12 mouse cellular contexts compared by ENCODE assay signal in genomic region chr1:79746056-79746455, GRCm38 (mm10). TPM values are rescaled to one million over a fixed set of nuclear protein-coding genes. Genes with fewer than 3 reads are reported as not detected.
DNase-seq lines count a peak whose midpoint lies in the region; ATAC-seq and TF ChIP-seq lines count a peak whose summit lies in the region.
"Had no signal": no experiment of that assay in that cellular context is flagged by ENCODE, and none has a peak within 500 bp of the region (broad histone marks: within the 10 kb centered on the region; RNA-seq: fewer than 3 reads in every experiment).

No protein-coding gene starts in this region.

- 66% methylated on average over 4 of the region's 4 CpGs for WGBS in heart, embryonic 11.5 days (ENCODE audit: insufficient replicate concordance)
- WGBS in lung, embryonic 16.5 days = 60% methylated on average over 4 of the region's 4 CpGs
- WGBS in limb, embryonic 10.5 days = 93% methylated on average over 4 of the region's 4 CpGs

- no peak overlapping the region for H3K9ac ChIP-seq in heart, embryonic 11.5 days (ENCODE audit: low read depth, low read length)
- H3K9ac ChIP-seq in lung, embryonic 16.5 days (ENCODE audit: low read length) = no peak overlapping the region

- no peak overlapping the region for H3K4me2 ChIP-seq in heart, embryonic 11.5 days
- no peak overlapping the region for H3K4me2 ChIP-seq in lung, embryonic 16.5 days (ENCODE audit: low read depth, low read length)

- peaks cover 11% of the 10 kb centered on the region for H3K4me1 ChIP-seq in heart, embryonic 11.5 days (ENCODE audit: control insufficient read depth, insufficient read depth, low read length)
- H3K4me1 ChIP-seq in lung, embryonic 16.5 days (replicated peaks; ENCODE audit: control insufficient read depth, insufficient read depth, low read length) = no peaks in the 10 kb centered on the region
- H3K4me1 ChIP-seq in limb, embryonic 10.5 days = no peaks in the 10 kb centered on the region

- TF ChIP-seq CTCF in layer of hippocampus, adult 2 months (conservative IDR thresholded peaks at IDR 0.05) = no peak

- ATAC-seq in heart, embryonic 11.5 days (replicated peaks; ENCODE audit: insufficient number of reproducible peaks, low FRiP score, low TSS enrichment) = no peak
- ATAC-seq in lung, embryonic 16.5 days (ENCODE audit: low read depth) = peak; percentile 95
- ATAC-seq: forebrain, embryonic 16.5 days; hindbrain, embryonic 16.5 days had no signal

- peak; percentile 92 for DNase-seq in NIH3T3 (ENCODE audit: low read depth)
- DNase-seq in adrenal gland, postnatal 36 days = peak; percentile 52 to 57
- no peak for DNase-seq in limb, embryonic 10.5 days (ENCODE audit: low spot score)
- no peak for DNase-seq in frontal cortex, postnatal 36 days (ENCODE audit: low spot score in 2 of 2)
- DNase-seq in layer of hippocampus, adult 2 months (ENCODE audit: low spot score in 2 of 2) = no peak
- DNase-seq: cerebellum, postnatal 36 days; right cerebral cortex, postnatal 14 days; thymus, postnatal 14 days had no signal

- no peak overlapping the region for H3K4me3 ChIP-seq in heart, embryonic 11.5 days (ENCODE audit: low read depth, low read length)
- no peak overlapping the region for H3K4me3 ChIP-seq in lung, embryonic 16.5 days (ENCODE audit: low read length)
- no peak overlapping the region for H3K4me3 ChIP-seq in limb, embryonic 10.5 days
- H3K4me3 ChIP-seq in layer of hippocampus, adult 2 months = no peak overlapping the region

- H3K27ac ChIP-seq in heart, embryonic 11.5 days (ENCODE audit: low read depth, low read length) = peak overlapping the region; percentile 46; the same call in 1 of the 2 replicates
- 0 out of 2 replicates have a peak overlapping the region, but pooled peaks have one; percentile 32 for H3K27ac ChIP-seq in lung, embryonic 16.5 days (ENCODE audit: low read length)
- no peak overlapping the region for H3K27ac ChIP-seq in limb, embryonic 10.5 days
- H3K27ac ChIP-seq in layer of hippocampus, adult 2 months = no peak overlapping the region

- H3K27me3 ChIP-seq in heart, embryonic 11.5 days (ENCODE audit: control insufficient read depth, insufficient read depth, low read length) = no peaks in the 10 kb centered on the region
- H3K27me3 ChIP-seq in lung, embryonic 16.5 days (ENCODE audit: control insufficient read depth, insufficient read depth, low read depth, low read length) = no peaks in the 10 kb centered on the region
- H3K27me3 ChIP-seq in limb, embryonic 10.5 days (ENCODE audit: low read depth, poor library complexity, severe bottlenecking) = no peaks in the 10 kb centered on the region

- no peaks in the 10 kb centered on the region for H3K9me3 ChIP-seq in heart, embryonic 11.5 days (replicated peaks; ENCODE audit: control insufficient read depth, low read length)
- H3K9me3 ChIP-seq in lung, embryonic 16.5 days (ENCODE audit: control insufficient read depth, low read length) = no peaks in the 10 kb centered on the region
- H3K9me3 ChIP-seq in limb, embryonic 10.5 days (replicated peaks) = no peaks in the 10 kb centered on the region

- H3K36me3 ChIP-seq in heart, embryonic 11.5 days (ENCODE audit: control insufficient read depth, insufficient read depth, low read length) = no peaks in the 10 kb centered on the region
- H3K36me3 ChIP-seq in lung, embryonic 16.5 days (ENCODE audit: control insufficient read depth, insufficient read depth, low read length) = no peaks in the 10 kb centered on the region; the same call in 1 of the 2 replicates
- no peaks in the 10 kb centered on the region for H3K36me3 ChIP-seq in limb, embryonic 10.5 days

RNA-seq across cellular contexts. Expression of gene Mrpl44, which starts 29.8 kb away (rescaled TPM):
- 10 to 100 TPM; 50.2 to 60.1 TPM for total RNA-seq in adrenal gland, postnatal 36 days (2021)
- 45.3 and 49.0 TPM in 2 replicates for polyA plus RNA-seq in heart, embryonic 11.5 days (2014; fragmentation: Nextera tagmentation; extraction: Ambion mirVana)
- polyA plus RNA-seq in lung, embryonic 16.5 days (2015; fragmentation: Nextera tagmentation; extraction: Ambion mirVana) = 54.1 and 55.0 TPM in 2 replicates
- polyA plus RNA-seq in limb, embryonic 10.5 days (2016; fragmentation: Nextera tagmentation; extraction: Ambion mirVana) = 57.9 and 64.1 TPM in 2 replicates
- 10 to 100 TPM; 28.0 to 28.2 TPM for total RNA-seq in layer of hippocampus, adult 2 months (2021)

RNA-seq across cellular contexts. Expression of gene Wdfy1, which starts 29.9 kb away (rescaled TPM):
- total RNA-seq in adrenal gland, postnatal 36 days (2021) = 10 to 100 TPM; 44.9 to 49.9 TPM
- 23.7 and 24.5 TPM in 2 replicates for polyA plus RNA-seq in heart, embryonic 11.5 days (2014; fragmentation: Nextera tagmentation; extraction: Ambion mirVana)
- polyA plus RNA-seq in lung, embryonic 16.5 days (2015; fragmentation: Nextera tagmentation; extraction: Ambion mirVana) = 43.7 and 48.7 TPM in 2 replicates
- 25.7 and 30.6 TPM in 2 replicates for polyA plus RNA-seq in limb, embryonic 10.5 days (2016; fragmentation: Nextera tagmentation; extraction: Ambion mirVana)
- total RNA-seq in layer of hippocampus, adult 2 months (2021) = 10 to 100 TPM; 38.0 to 40.2 TPM

Comparison
In these comparisons a context has a peak if more than half of its experiments do, and no peak if none do; other contexts are left out.
1. DNase-seq: peak in NIH3T3 (single experiment) and adrenal gland, postnatal 36 days (2 of 2); none in limb, embryonic 10.5 days (single experiment), frontal cortex, postnatal 36 days (0 of 2) and layer of hippocampus, adult 2 months (0 of 2).
2. H3K27ac ChIP-seq: peak in heart, embryonic 11.5 days (single experiment) and lung, embryonic 16.5 days (single experiment); none in limb, embryonic 10.5 days (single experiment) and layer of hippocampus, adult 2 months (single experiment).